Mouse (Mus musculus): Measurements from ENCODE around the gene Fancc.

GRCm38 (mm10) chr13:63397420-63397819 is 99.7 kb downstream of the Fancc start:
- no peak for TF ChIP-seq CTCF (IDR thresholded peaks at IDR 0.05; ENCODE audit: low read depth)
- no peak for TF ChIP-seq EP300 (IDR thresholded peaks at IDR 0.05; ENCODE audit: low read depth)
